Mouse (Mus musculus) adrenal gland, postnatal 4 days (tissue): ENCODE data around the gene Bid. TPM values are rescaled to one million over a fixed set of nuclear protein-coding genes. Genes with fewer than 3 reads are reported as not detected.
"Not testable (repeated sequence)": the region's sequence is repeated elsewhere in the genome, so short reads cannot be mapped to it uniquely, and the experiment has no call there.

Source experiments
- DNase-seq, 2 experiments: peaks; one replicate each; pipeline ENCODE4 v3.0.0; 2021 to 2022; ENCODE audit warnings: low spot score in 2 of 2, mixed read lengths in 2 of 2
- total RNA-seq, 2 experiments: library from RNA; stranded (reverse); gene quantifications; 2 replicates each; pipeline ENCODE4 v1.2.3; 2021

Bid gene
- total RNA-seq, 2 experiments from 2014 or later: 13.4 to 16.8 TPM

GRCm38 (mm10) chr6:120937999-120938608 is 21.5 kb upstream of the Bid start:
- no peak for DNase-seq

- DNase-seq: no peak
These were observed 20.5 kb upstream of the Bid start for GRCm38 (mm10) chr6:120937104-120937617.

- DNase-seq: no peak
These were observed 17.5 kb upstream of the Bid start for GRCm38 (mm10) chr6:120934176-120934575.

- DNase-seq: no peak
These were observed 17.0 kb upstream of the Bid start for GRCm38 (mm10) chr6:120933670-120934069.

- no peak for DNase-seq
These were observed 15.9 kb upstream of the Bid start for GRCm38 (mm10) chr6:120932597-120932996.

- DNase-seq: no peak
These were observed 14.0 kb upstream of the Bid start for GRCm38 (mm10) chr6:120930450-120931306.

GRCm38 (mm10) chr6:120929421-120929820 is 12.8 kb upstream of the Bid start:
- no peak for DNase-seq

GRCm38 (mm10) chr6:120927765-120928164 is 11.1 kb upstream of the Bid start:
- DNase-seq: no peak

GRCm38 (mm10) chr6:120926880-120927279 is 10.2 kb upstream of the Bid start:
- DNase-seq: no peak

- DNase-seq: not testable (repeated sequence)
These were observed 8.2 kb upstream of the Bid start for GRCm38 (mm10) chr6:120924791-120925321.

GRCm38 (mm10) chr6:120917975-120918374 is 1.3 kb upstream of the Bid start:
- no peak for DNase-seq

- DNase-seq: not testable (repeated sequence)
These were observed 574 bp upstream of the Bid start for GRCm38 (mm10) chr6:120916972-120917881.

- DNase-seq: no peak
These were observed 1.0 kb downstream of the Bid start for GRCm38 (mm10) chr6:120915649-120915975.

GRCm38 (mm10) chr6:120914911-120915648 is 1.6 kb downstream of the Bid start:
- DNase-seq: no peak

GRCm38 (mm10) chr6:120914533-120914910 is 2.1 kb downstream of the Bid start:
- DNase-seq: no peak

GRCm38 (mm10) chr6:120913783-120914182 is 2.9 kb downstream of the Bid start:
- DNase-seq: no peak

GRCm38 (mm10) chr6:120912931-120913330 is 3.7 kb downstream of the Bid start:
- no peak for DNase-seq

- no peak for DNase-seq
These were observed 5.2 kb downstream of the Bid start for GRCm38 (mm10) chr6:120911213-120912007.

- no peak for DNase-seq
These were observed 7.2 kb downstream of the Bid start for GRCm38 (mm10) chr6:120909501-120909900.
